In the genomic region with DNA sequence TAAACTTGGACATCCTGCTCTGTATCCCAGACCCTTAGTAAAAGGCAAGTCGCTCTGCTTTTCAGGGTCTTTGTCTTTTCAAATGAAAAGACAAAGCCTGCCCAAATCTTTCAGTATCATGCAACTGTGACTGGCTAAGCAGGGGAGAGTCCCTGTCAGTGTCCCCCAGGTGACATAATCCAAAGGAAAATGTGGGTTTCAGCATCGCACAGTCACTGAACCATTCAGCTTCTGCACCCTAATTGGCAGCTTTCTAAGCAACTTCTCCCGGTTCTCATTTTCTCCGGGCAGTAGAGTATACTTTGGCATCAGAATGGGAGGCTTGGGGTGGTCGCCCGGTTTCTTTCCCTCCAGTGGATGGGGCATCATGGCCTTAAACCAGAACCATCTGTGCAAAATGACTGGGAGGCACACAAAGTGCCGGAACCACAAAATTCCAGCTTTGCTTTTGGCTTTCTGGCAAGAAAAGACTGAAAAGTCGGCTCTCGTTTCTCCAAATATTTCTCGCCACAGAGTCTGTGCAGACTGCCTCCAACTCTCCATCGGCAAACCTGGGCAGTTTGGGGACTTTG, we compare ENCODE assay signal across 1 mouse cellular context.
TF ChIP-seq lines count a peak whose summit lies in the region.

No protein-coding gene starts in this region.

TF ChIP-seq in CH12.LX, 34 proteins besides CTCF, POLR2A, EP300 and RAD21 (continued from another document):
- TF ChIP-seq SIN3A (IDR thresholded peaks at IDR 0.05; ENCODE audit: low read length) (0 out of 2 replicates have a peak, but pooled peaks have one; percentile 38), MAX (IDR thresholded peaks at IDR 0.05; ENCODE audit: low read length) (peak; percentile 51; the same call in 1 of the 2 replicates), JUN (IDR thresholded peaks at IDR 0.05; ENCODE audit: insufficient read depth, low read depth, low read length) (peak; percentile 19; the same call in 1 of the 2 replicates), KAT2A (IDR thresholded peaks at IDR 0.05; ENCODE audit: insufficient replicate concordance, low read length) (no peak), NELFE (IDR thresholded peaks at IDR 0.05; ENCODE audit: low read depth, low read length) (no peak), MEF2A (IDR thresholded peaks at IDR 0.05; ENCODE audit: borderline replicate concordance, low read depth, low read length) (peak; percentile 76; the same call in 1 of the 2 replicates), UBTF (IDR thresholded peaks at IDR 0.05; ENCODE audit: low read depth, low read length) (no peak), USF2 (conservative IDR thresholded peaks at IDR 0.05; ENCODE audit: low read depth, low read length) (no peak), CHD2 (IDR thresholded peaks at IDR 0.05; ENCODE audit: low read length) (0 out of 2 replicates have a peak, but pooled peaks have one; percentile 34), BHLHE40 (IDR thresholded peaks at IDR 0.05; ENCODE audit: low read depth, low read length) (peak; percentile 63)
